Mouse (Mus musculus) kidney, adult 2 months (tissue): ENCODE measurements around the gene Tmem198.

Source experiments
- CTCF ChIP-seq: fragments of 200-500 bp; conservative IDR thresholded peaks from 2 replicates; pipeline ENCODE4 v1.5.1; 2011; ENCODE audit warnings: low read depth, mild to moderate bottlenecking, control low read depth, low read length, moderate library complexity, mixed read lengths; ENCODE audit not compliant: insufficient read depth, insufficient read length
- POLR2A ChIP-seq: fragments of 200-500 bp; IDR thresholded peaks from one replicate; pipeline ENCODE4 v1.6.1; 2011; ENCODE audit warnings: low read depth, low read length, control low read depth

DNA sequence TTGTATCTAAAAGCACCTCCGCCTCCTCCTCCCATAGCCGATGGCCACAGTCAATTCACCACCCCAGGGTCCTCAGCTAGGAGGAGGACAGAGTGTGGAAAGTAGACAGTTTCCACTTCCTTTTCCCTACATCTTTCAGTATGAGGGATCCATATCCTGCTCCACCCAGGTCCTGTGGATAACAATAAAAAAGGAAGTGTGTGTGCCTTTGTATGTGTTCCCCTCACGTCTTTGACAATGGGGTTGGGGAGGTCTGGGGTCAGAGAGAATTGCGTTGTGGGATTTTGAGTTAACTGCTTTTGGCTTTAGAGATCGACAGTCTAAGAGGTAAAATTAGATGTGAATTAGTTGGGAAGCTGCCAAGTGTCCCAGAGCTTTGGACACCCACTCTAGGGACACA is 30.8 kb downstream of the Tmem198 start:
- TF ChIP-seq POLR2A (no peak), CTCF (no peak)
